Mouse (Mus musculus): ENCODE measurements at regions not wholly inside any gene's neighbourhood (a gene's known extent, or its start where the extent isn't known, plus 50 kb on each side); places are given as distances from the start of the nearest gene placed in this dataset.

DNA sequence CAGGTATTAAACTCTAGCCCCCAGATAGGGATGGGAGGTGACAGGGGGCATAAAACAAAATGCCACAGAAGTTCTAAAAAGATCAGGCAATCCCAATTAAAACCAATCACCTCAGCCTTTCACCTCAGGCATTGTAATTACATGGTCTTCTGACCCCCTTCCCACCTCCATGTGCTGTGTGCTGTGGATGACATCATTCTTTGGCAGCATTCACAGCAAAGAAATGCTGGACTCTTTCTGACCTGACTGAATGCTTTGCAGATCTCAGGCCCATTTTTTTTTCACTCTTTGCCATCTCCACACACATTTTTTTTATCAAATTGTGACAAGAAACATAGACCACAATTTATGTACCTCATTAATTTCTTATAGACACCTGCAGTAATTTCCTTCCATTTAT is 659.1 kb downstream of the Inhba start:
- H3K4me3 ChIP-seq (ENCODE audit: low read depth, low read length): no peak overlapping the region
- no peaks in the 10 kb centered on the region for H3K27me3 ChIP-seq (replicated peaks; ENCODE audit: control insufficient read depth, insufficient read depth, low read length)
- H3K27ac ChIP-seq (ENCODE audit: low read depth, low read length): no peak overlapping the region
- H3K36me3 ChIP-seq (ENCODE audit: control insufficient read depth, insufficient read depth, low read length): no peaks in the 10 kb centered on the region
- H3K4me1 ChIP-seq (replicated peaks; ENCODE audit: control insufficient read depth, insufficient read depth, low read length): no peaks in the 10 kb centered on the region
- DNase-seq (ENCODE audit: low spot score) (no peak), ATAC-seq (replicated peaks; ENCODE audit: low FRiP score) (no peak)
- no peak overlapping the region for H3K4me2 ChIP-seq
- H3K9ac ChIP-seq (ENCODE audit: low read depth, low read length): no peak overlapping the region
- H3K9me3 ChIP-seq (ENCODE audit: control insufficient read depth, low read length): no peaks in the 10 kb centered on the region

DNA sequence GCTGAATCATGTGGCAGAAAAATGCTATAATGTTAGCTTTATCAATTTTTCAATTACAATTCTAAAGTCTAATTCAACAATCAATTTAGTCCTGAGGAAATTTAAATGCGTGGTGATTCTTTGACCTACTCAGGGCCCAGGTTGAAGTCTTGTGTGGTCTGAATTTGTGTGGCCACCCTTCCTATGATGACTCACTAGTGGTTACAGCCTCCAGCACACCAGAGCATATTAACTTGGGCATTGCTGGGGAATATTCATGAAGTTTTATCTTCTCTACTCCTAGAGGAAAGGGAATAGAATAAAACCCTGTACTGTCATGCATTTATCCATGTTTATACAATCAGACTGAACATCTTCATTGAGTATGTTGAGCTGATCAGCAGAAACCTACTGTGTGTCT is 665.2 kb downstream of the Inhba start:
- WGBS: 82% methylated on average over 1 of the region's 1 CpGs
- Histone ChIP-seq H3K4me1 (replicated peaks; ENCODE audit: control insufficient read depth, insufficient read depth, low read length) (no peaks in the 10 kb centered on the region), H3K9ac (ENCODE audit: low read depth, low read length) (no peak overlapping the region), H3K4me2 (no peak overlapping the region), H3K27ac (ENCODE audit: low read depth, low read length) (no peak overlapping the region), H3K36me3 (ENCODE audit: control insufficient read depth, insufficient read depth, low read length) (no peaks in the 10 kb centered on the region), H3K9me3 (ENCODE audit: control insufficient read depth, low read length) (no peaks in the 10 kb centered on the region), H3K27me3 (replicated peaks; ENCODE audit: control insufficient read depth, insufficient read depth, low read length) (no peaks in the 10 kb centered on the region), H3K4me3 (ENCODE audit: low read depth, low read length) (no peak overlapping the region)
- DNase-seq (ENCODE audit: low spot score) (no peak), ATAC-seq (replicated peaks; ENCODE audit: low FRiP score) (no peak)

DNA sequence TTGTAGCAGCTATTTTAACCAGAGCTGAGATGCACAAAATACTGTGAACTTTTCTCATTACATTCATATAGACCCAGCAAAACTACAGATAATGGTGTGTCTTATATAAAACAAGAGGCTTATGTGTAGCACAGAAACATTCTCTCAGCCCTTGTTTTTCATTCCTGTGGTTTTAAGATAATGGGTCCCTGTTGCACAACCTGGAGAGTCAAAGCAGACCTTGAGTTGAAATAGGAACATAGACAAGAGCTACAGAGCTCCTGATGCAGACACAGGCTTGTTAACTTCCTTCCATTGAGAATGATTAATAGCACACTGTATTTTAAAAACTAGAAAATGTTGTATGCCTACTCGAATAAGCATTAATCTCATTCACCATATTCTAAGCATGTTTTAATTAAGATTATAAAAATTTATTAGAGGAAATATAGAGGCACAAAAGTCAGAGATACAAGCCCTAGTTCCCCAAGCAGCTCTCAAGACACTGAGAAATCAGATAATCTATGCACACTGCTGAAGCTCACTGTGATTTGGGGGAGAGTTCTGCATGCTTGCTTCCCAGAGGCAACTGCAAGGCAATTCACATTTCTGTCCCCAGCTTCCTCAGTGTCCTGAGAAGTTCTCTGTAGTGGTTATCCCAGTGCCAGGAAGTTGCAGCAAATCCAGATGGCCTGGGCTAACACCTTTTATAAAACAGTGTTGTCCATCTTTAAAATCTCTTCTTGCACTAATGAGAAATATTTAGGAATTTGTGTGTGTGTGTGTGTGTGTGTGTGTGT is 666.8 kb downstream of the Inhba start:
- Histone ChIP-seq H3K4me1 (replicated peaks; ENCODE audit: control insufficient read depth, insufficient read depth, low read length) (no peaks in the 10 kb centered on the region), H3K27me3 (replicated peaks; ENCODE audit: control insufficient read depth, insufficient read depth, low read length) (no peaks in the 10 kb centered on the region), H3K36me3 (ENCODE audit: control insufficient read depth, insufficient read depth, low read length) (no peaks in the 10 kb centered on the region), H3K4me3 (ENCODE audit: low read depth, low read length) (no peak overlapping the region), H3K4me2 (no peak overlapping the region), H3K9me3 (ENCODE audit: control insufficient read depth, low read length) (no peaks in the 10 kb centered on the region), H3K9ac (ENCODE audit: low read depth, low read length) (no peak overlapping the region), H3K27ac (ENCODE audit: low read depth, low read length) (no peak overlapping the region)
- 40% methylated on average over 1 of the region's 1 CpGs for WGBS
- ATAC-seq (replicated peaks; ENCODE audit: low FRiP score) (no peak), DNase-seq (ENCODE audit: low spot score) (no peak)

- H3K27me3 ChIP-seq (replicated peaks; ENCODE audit: control insufficient read depth, insufficient read depth, low read length): no peaks in the 10 kb centered on the region
- DNase-seq (ENCODE audit: low spot score): no peak
- WGBS: 65% methylated on average over 1 of the region's 1 CpGs
- H3K9me3 ChIP-seq (ENCODE audit: control insufficient read depth, low read length): no peaks in the 10 kb centered on the region
- ATAC-seq (replicated peaks; ENCODE audit: low FRiP score): no peak
- H3K4me1 ChIP-seq (replicated peaks; ENCODE audit: control insufficient read depth, insufficient read depth, low read length): no peaks in the 10 kb centered on the region
- H3K9ac ChIP-seq (ENCODE audit: low read depth, low read length): no peak overlapping the region
- H3K27ac ChIP-seq (ENCODE audit: low read depth, low read length): no peak overlapping the region
- no peak overlapping the region for H3K4me3 ChIP-seq (ENCODE audit: low read depth, low read length)
- no peaks in the 10 kb centered on the region for H3K36me3 ChIP-seq (ENCODE audit: control insufficient read depth, insufficient read depth, low read length)
- no peak overlapping the region for H3K4me2 ChIP-seq
Observed at GRCm38 (mm10) chr13:16694201-16694600, 682.5 kb downstream of the Inhba start.

DNA sequence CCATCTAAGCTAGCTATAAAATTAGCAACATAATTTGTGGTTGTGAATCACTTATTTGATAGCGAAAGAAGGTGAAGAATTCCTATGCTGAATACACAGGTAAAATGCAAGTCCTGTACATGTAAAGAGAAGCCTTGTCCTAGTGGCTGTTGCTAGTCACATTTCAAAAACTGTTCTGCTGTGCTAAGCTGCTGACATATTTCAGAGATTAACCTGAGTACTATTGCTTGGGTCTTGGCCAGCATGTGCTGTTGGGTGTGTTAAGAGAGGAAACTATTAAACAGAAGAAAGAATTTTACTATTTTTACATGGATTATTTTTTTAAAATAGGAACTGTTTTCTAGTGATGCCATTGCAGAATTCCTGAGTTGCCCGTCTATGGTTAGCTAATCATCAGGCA is 689.3 kb downstream of the Inhba start:
- Histone ChIP-seq H3K36me3 (ENCODE audit: control insufficient read depth, insufficient read depth, low read length) (no peaks in the 10 kb centered on the region), H3K27ac (ENCODE audit: low read depth, low read length) (no peak overlapping the region), H3K4me1 (replicated peaks; ENCODE audit: control insufficient read depth, insufficient read depth, low read length) (no peaks in the 10 kb centered on the region), H3K27me3 (replicated peaks; ENCODE audit: control insufficient read depth, insufficient read depth, low read length) (no peaks in the 10 kb centered on the region), H3K4me3 (ENCODE audit: low read depth, low read length) (no peak overlapping the region), H3K9me3 (ENCODE audit: control insufficient read depth, low read length) (no peaks in the 10 kb centered on the region), H3K9ac (ENCODE audit: low read depth, low read length) (no peak overlapping the region), H3K4me2 (no peak overlapping the region)
- ATAC-seq (replicated peaks; ENCODE audit: low FRiP score) (no peak), DNase-seq (ENCODE audit: low spot score) (no peak)
- 84% methylated on average over 2 of the region's 2 CpGs for WGBS

DNA sequence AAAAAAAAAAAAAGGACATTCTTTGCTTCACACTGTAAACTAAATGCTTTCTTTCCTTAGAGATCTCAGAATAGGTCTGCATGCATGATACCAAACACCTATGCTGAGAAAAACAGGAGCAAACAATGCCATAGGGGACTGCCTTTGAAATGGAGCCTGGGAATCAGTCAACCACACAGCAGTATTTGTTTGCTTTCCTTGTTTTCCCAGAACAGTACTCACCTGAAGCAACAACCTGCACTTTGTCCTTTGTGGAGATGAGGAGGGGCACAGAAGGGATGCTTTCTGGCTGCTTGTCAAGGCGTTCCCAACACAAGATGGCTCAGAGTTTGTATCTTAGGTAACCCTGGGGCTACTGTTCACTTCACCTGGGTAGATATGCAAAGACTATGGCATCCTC is 690.5 kb downstream of the Inhba start:
- WGBS: 38% methylated on average over 1 of the region's 1 CpGs
- no peak overlapping the region for H3K4me3 ChIP-seq (ENCODE audit: low read depth, low read length)
- H3K4me2 ChIP-seq: no peak overlapping the region
- no peaks in the 10 kb centered on the region for H3K27me3 ChIP-seq (replicated peaks; ENCODE audit: control insufficient read depth, insufficient read depth, low read length)
- ATAC-seq (replicated peaks; ENCODE audit: low FRiP score) (no peak), DNase-seq (ENCODE audit: low spot score) (no peak)
- H3K36me3 ChIP-seq (ENCODE audit: control insufficient read depth, insufficient read depth, low read length): no peaks in the 10 kb centered on the region
- H3K9me3 ChIP-seq (ENCODE audit: control insufficient read depth, low read length): no peaks in the 10 kb centered on the region
- H3K4me1 ChIP-seq (replicated peaks; ENCODE audit: control insufficient read depth, insufficient read depth, low read length): no peaks in the 10 kb centered on the region
- no peak overlapping the region for H3K27ac ChIP-seq (ENCODE audit: low read depth, low read length)
- H3K9ac ChIP-seq (ENCODE audit: low read depth, low read length): no peak overlapping the region

- DNase-seq (ENCODE audit: low spot score): no peak
- no peaks in the 10 kb centered on the region for H3K36me3 ChIP-seq (ENCODE audit: control insufficient read depth, insufficient read depth, low read length)
- WGBS: 77% methylated on average over 10 of the region's 10 CpGs
- H3K4me3 ChIP-seq (ENCODE audit: low read depth, low read length): no peak overlapping the region
- H3K4me2 ChIP-seq: no peak overlapping the region
- H3K27me3 ChIP-seq (replicated peaks; ENCODE audit: control insufficient read depth, insufficient read depth, low read length): no peaks in the 10 kb centered on the region
- H3K27ac ChIP-seq (ENCODE audit: low read depth, low read length): no peak overlapping the region
- H3K9me3 ChIP-seq (ENCODE audit: control insufficient read depth, low read length): no peaks in the 10 kb centered on the region
- no peak for ATAC-seq (replicated peaks; ENCODE audit: low FRiP score)
- no peak overlapping the region for H3K9ac ChIP-seq (ENCODE audit: low read depth, low read length)
- H3K4me1 ChIP-seq (replicated peaks; ENCODE audit: control insufficient read depth, insufficient read depth, low read length): no peaks in the 10 kb centered on the region
Observed at GRCm38 (mm10) chr13:16705217-16706104, 693.8 kb downstream of the Inhba start.

DNA sequence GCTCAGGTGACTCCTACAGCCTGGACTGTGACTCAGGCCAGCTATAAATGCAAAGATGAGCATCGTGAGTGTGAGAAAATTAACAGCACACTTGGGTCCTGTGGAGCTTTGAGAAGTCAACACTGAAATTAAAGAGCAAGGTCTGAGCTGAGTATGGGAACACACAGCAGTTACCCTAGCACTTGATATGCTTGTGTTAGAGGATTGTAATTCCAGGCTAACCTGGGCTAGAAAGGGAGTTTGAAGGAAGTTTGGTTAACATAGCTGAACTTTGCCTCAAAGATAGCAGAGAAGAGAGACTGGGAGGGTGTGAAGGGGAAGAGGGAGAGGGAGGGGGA is 694.4 kb downstream of the Inhba start:
- no peak for DNase-seq (ENCODE audit: low spot score)
- no peak overlapping the region for H3K9ac ChIP-seq (ENCODE audit: low read depth, low read length)
- H3K36me3 ChIP-seq (ENCODE audit: control insufficient read depth, insufficient read depth, low read length): no peaks in the 10 kb centered on the region
- no peak overlapping the region for H3K4me2 ChIP-seq
- no peaks in the 10 kb centered on the region for H3K27me3 ChIP-seq (replicated peaks; ENCODE audit: control insufficient read depth, insufficient read depth, low read length)
- no peaks in the 10 kb centered on the region for H3K9me3 ChIP-seq (ENCODE audit: control insufficient read depth, low read length)
- H3K4me3 ChIP-seq (ENCODE audit: low read depth, low read length): no peak overlapping the region
- WGBS: 46% methylated on average over 1 of the region's 1 CpGs
- no peak for ATAC-seq (replicated peaks; ENCODE audit: low FRiP score)
- no peak overlapping the region for H3K27ac ChIP-seq (ENCODE audit: low read depth, low read length)
- no peaks in the 10 kb centered on the region for H3K4me1 ChIP-seq (replicated peaks; ENCODE audit: control insufficient read depth, insufficient read depth, low read length)
